Mouse (Mus musculus) gastrocnemius, postnatal 4 days (tissue): ENCODE data around the gene B3gat3. TPM values are rescaled to one million over a fixed set of nuclear protein-coding genes. Genes with fewer than 3 reads are reported as not detected.
A peak's percentile ranks its signal among the peaks of the same experiment; 100 is the strongest.
"Not testable (repeated sequence)": the region's sequence is repeated elsewhere in the genome, so short reads cannot be mapped to it uniquely, and the experiment has no call there.

Experiments used
- DNase-seq, 2 experiments: peaks; one replicate each; pipeline ENCODE4 v3.0.0; 2021 to 2022; ENCODE audit warnings: low spot score in 2 of 2, mixed read lengths in 2 of 2
- total RNA-seq, 2 experiments: library from RNA; stranded (reverse); gene quantifications; 2 replicates each; pipeline ENCODE4 v1.2.3; 2021

The B3gat3 gene
- total RNA-seq, 2 experiments from 2014 or later: 29.6 to 31.6 TPM

DNA sequence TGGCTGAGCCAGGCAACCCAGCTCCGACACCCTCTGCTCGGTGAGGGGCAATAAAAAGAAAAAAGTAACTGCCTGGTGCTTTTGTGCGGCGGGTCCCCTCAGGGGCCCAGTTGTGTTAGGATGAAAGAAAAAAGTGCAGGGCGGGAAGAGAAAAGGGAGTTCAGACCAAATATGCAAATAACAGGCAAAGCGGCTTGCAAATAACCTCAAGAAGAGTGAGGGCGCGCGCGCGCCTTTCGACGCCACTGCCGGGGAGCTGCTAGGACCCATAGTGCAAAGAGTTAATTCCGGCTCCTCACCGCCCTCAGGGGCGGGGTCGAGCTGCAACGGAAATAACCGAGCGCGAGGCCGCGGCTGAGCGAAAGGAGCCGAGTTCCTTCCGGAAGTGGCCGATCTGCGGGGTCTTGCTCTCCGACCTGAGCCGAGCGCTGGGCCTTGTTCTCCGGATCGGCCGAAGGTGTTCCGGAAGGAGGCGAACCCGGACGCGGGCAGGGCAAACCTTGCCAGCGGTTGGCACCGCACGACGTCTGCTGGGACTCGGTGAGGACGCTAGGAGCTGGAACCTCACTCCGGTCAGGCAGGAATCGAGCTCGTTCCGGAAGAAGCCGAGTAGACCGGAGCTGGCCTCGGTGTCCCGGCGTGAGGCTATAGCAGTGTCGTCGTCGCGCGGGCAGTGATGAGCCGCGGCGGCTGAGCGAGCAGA is 21.5 kb downstream of the B3gat3 start, which contains the start of gene Mta2:
Gene Mta2, plus strand, starts transcription at position 361 of the 703 bp plus-strand sequence.
- DNase-seq: peak; percentile 95 to 99

DNA sequence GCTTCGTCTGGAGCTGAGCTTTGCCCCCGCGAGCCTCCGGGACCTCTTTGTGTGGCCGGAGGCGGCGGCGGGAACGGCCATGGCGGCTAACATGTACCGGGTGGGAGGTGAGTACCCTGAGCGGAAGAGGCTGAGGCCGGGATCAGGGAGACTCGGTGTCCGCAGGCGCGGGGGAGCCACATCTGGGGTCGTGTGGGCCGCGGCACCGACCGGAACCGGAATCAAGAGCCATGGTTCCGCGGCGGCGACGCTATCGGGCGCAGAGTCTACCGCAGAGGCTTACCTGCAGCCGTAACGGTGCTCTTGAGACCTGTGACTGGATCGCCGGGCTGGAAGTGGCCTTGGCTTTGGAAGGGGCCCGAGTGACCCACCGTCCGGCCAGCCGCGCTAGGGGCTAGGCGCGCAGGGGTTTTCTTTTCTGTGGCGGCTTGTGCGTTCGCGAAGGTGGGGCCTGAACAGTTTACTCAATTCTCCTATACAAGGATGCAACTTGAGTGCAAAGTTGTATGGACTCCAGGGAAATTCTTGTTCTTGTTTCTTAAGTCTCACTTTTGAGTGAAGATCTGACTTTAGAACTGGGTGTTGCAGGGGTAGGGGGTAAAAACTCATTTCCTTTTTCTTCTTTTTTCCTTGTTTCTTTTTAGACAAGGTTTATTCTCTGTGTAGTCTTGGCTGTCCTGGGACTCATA is 22.2 kb downstream of the B3gat3 start:
- no peak for DNase-seq

GRCm38 (mm10) chr19:8943047-8943446 is 22.9 kb downstream of the B3gat3 start:
- DNase-seq: no peak

DNA sequence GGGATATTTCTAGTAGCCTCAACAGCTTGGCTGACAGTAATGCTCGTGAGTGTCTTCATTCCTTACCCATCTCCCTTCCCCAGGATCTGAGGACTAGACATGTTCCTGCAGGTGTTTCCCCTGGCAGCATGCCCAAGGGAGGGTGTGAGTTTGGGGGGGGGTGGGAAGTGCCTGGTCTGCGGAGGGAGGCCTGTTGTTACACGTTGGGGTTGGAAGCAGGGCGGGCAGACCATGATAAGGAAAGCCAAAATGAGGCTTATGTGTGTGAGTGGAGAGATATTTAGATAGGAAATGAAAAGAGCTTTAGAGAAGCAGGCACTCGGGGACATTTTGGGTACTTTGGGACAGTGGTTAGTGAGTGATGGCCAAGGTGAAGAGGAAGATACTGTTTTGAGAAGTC is 23.9 kb downstream of the B3gat3 start:
- no peak for DNase-seq

DNA sequence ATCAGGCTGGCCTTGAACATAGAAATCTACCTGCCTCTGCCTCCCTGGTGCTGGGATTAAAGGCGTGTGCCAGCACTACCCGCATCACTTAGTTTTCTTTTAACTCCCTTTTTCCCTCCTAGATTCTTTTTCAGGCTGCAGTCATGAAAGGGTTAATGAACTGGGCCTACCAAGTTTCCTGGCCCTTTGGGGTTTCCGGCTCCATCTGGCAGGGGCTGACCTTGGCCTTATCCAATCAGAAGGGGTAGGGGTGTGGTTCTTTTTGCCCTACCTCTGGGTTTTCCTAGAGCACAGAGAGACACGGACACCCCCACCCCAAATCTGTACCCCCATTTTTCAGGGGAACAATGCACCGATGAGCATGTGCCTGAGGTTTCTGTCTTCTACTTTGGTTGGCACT is 24.6 kb downstream of the B3gat3 start:
- peak in 1 of 2 experiments; percentile 85 for DNase-seq

DNA sequence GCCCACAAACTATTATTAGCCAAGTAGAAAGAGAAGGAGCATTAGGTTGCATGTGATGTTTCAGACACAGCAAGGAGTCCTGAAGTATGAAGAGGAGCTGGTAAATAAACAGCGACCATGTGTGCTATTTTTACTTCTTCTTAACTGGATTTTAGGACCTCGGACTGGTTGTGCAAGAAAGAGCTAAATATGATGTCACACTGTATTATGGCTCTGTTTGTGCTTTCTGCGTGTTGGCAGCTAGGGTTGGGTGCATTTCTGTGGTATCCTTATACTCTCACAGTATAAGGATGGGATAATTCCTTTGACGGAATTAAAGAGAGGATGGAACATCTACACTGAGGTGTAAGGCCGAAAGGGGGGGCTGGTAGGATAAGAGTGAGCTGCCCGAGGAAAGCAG is 25.1 kb downstream of the B3gat3 start:
- DNase-seq: no peak

DNA sequence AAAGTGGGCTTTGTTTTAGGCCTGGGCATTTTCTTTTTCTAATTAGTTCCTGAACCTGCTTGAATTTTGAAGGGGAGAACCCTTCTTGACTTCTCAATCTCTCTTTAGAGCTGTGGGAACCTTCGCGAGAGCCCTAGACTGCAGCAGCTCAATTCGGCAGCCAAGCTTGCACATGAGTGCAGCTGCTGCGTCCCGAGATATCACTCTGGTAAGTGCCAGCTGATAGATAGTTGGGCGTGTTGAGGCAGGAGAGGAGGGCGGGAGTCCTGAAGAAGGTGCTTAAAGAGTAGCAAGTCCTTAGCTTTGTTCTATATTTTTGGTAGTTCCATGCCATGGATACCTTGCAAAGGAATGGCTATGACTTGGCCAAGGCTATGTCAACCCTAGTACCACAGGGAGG is 26.8 kb downstream of the B3gat3 start:
- DNase-seq: no peak

- no peak for DNase-seq
These were observed 30.0 kb downstream of the B3gat3 start for GRCm38 (mm10) chr19:8950190-8950589.

GRCm38 (mm10) chr19:8952241-8952640 is 32.1 kb downstream of the B3gat3 start:
- no peak for DNase-seq

GRCm38 (mm10) chr19:8953135-8954039 is 33.2 kb downstream of the B3gat3 start, which contains the start of gene Tut1:
Gene Tut1 (plus strand): TSS chr19:8953847.
- DNase-seq: peak; percentile 68 to 84

GRCm38 (mm10) chr19:8954171-8954570 is 34.0 kb downstream of the B3gat3 start:
- no peak for DNase-seq

DNA sequence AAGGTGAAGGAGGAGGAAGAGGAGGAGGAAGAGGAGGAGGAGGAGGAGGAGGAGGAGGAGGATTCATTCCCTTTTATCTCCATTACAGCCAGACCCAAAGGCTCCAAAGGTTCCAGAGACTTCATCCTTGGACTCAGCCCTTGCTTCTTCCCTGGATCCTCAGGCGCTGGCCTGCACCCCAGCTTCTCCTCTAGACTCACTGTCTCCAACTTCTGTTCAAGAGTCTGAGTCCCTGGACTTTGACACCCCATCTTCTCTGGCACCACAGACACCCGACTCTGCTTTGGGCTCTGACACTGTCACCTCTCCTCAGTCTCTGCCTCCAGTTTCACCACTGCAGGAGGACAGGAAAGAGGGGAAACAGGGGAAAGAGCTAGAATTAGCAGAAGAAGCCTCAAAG is 42.1 kb downstream of the B3gat3 start:
- DNase-seq: no peak

GRCm38 (mm10) chr19:8965075-8965474 is 44.9 kb downstream of the B3gat3 start:
- DNase-seq: no peak

GRCm38 (mm10) chr19:8965771-8966170 is 45.6 kb downstream of the B3gat3 start:
- DNase-seq: no peak

GRCm38 (mm10) chr19:8966198-8966589 is 46.0 kb downstream of the B3gat3 start:
- DNase-seq: no peak

GRCm38 (mm10) chr19:8966590-8967372 is 46.6 kb downstream of the B3gat3 start, which contains the start of gene Eef1g:
Gene Eef1g (plus strand): TSS chr19:8967041.
- DNase-seq: peak; percentile 92 to 99

GRCm38 (mm10) chr19:8967373-8967743 is 47.2 kb downstream of the B3gat3 start:
- DNase-seq: no peak

GRCm38 (mm10) chr19:8967893-8968292 is 47.7 kb downstream of the B3gat3 start:
- no peak for DNase-seq

GRCm38 (mm10) chr19:8972491-8972890 is 52.3 kb downstream of the B3gat3 start:
- not testable (repeated sequence) for DNase-seq

- DNase-seq: no peak
These were observed 54.5 kb downstream of the B3gat3 start for GRCm38 (mm10) chr19:8974638-8975037.

DNA sequence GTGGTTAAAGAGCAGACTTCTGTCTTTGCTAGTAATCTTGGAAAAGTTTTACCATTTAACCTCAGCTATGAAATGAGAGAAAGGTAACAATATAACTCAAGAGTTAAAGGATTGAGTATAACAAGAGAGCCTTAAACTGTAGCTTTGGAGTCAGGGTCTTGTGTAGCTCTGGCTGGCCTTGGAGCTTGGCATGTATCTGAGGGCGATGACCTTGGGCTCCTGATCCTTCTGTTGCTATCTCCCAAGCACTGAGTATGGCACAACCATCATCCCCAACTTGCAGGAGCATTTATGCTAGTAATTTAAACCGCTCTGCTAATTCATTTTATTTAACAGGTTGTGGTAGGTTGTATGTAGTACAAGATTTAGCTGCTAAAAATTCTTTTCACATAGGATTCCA is 55.3 kb downstream of the B3gat3 start:
- DNase-seq: no peak
